Mouse (Mus musculus) ovary, postnatal 14 days (tissue): Measurements from ENCODE around the gene Itpr2.

ENCODE experiments used
- DNase-seq: peaks from one replicate; pipeline ENCODE4 v3.0.0; 2022; ENCODE audit warnings: low spot score

Itpr2 gene

DNA sequence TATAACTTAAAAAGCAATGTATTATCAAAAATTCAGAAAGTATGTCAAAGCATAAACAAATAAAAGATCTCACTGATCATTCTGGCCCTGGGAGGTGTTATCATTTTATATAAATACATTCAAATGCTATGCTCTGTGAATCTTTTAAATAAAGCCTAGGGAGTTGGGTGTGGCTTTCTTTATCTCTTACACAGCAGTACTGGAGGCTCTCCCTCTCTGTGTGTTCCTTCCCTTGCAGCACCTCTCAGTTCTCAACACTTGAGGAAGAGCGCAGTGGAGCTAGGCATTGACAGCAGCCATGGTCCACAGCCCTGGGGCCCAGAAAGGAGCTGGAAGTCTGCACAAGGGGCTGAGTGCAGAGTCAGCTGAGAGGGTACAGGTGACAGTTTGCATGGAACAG lies 192.7 kb downstream of the Itpr2 start:
- no peak for DNase-seq

DNA sequence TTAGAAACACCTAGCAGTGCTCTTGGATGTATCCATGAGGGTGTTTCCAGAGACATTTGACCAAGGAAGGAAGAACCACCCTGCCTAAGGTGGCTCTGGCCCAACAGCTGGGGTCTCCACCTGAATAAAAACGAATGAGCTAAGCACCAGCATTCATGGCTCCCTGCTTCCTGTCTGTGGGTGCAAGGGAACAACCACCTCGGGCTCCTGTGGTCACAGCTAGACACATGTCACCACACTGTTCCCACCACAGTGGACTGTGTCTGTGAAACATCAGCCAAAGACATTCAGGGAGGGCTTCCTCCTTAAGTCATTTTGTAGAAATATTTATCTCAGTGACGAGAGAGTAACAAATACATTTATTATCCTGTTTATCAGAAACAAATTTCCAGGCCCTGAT lies 196.0 kb downstream of the Itpr2 start:
- DNase-seq: no peak

DNA sequence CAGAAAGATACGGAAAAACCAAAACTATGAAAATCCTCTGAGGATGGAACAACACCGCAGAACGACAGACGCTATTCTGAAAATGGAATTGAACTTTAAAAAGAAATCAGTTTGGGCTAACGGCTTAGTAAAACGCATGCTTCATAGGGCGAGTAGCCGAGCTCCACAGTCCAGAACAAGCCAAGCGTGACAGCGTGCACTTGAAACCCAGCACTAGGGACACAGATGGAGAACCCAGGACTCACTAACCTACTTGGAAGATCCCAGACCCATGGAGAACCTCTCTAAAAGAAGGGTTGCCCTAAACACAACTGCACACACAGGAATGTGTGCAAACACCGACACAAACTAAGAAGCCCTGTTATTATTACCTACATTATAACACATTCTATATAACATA lies 197.9 kb downstream of the Itpr2 start:
- no peak for DNase-seq

DNA sequence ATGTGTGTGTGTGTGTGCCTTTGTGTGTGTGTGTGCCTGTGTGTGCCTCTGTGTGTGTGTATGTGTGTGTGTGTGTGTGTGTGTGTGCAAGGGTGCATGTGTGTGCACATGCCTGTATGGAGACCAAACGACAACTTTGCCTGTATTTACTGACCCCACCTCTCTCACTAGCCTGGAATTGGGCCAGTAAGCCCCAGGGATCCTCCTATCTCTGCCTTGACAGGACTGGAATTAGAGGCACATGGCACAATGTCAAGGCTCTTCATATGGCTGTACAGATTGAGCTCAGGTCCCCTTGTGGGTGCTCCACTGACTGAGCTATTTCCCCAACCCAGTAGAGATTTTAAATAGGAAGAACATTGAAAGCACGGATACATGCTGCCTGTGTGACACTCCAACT lies 198.7 kb downstream of the Itpr2 start:
- no peak for DNase-seq

DNA sequence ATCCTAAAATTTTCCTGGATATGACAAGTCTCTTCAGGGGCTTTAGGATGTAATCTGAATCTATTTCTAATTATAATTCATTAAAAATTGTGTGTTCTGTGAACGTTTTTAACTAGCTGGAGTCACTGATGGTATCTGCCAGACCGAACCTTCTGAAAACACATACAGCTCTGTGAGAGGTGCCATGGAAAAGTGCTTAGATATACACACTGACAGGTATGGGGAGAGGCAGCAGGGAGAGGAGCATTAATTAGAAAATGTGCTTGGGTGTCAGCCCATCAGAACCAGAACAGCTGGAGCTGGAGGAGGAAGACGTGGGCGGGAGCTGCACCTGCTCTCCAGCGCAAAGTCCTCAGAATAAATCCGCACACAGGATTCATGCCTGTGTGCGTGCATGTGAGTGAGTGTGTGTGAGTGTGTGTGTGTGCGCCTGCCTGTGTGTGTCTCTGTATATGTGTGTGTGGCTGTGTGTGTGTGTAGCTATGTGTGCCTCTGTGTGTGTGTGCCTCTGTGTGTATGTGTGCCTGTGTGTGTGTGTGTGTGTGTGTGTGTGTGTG lies 199.4 kb downstream of the Itpr2 start:
- DNase-seq: no peak

DNA sequence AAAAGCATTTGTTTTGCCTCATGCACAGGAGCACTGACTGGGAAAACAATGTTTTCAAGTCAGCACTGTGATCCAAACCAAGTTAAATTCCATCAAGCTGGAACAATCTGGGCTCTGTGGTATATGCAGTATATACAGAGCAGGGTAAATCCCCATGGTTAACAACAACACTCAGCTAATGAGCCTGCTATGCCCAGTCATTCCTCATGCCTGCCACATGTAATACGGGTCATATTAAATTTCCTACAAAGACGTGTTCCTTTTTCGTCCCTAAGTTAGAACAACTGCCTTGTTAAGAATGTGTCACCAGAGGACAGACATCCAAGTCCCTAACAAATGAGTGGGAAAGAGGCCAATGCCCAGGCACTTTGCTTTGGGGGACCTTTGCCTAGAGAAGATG lies 199.9 kb downstream of the Itpr2 start:
- no peak for DNase-seq

DNA sequence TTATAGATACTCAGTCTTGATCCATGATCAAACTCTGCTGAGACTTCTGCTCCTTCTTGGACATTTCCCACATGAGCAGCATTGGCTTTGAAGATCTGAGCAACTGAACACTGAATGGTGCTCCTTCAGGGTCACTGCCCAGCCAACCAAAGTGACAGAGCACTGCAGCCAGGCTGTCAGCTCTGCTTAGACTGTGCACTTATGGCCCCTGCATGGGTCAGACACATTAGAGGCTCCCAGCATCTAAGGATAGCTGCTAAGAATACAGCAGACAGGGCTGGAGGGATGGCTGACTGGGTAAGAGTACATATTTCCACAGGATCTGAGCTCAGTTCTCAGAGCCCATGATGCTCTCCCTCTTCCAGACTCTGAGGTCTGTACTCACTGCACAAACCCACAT lies 201.1 kb downstream of the Itpr2 start:
- DNase-seq: no peak

- no peak for DNase-seq
Measured at GRCm38 (mm10) chr6:146298712-146299111, 203.3 kb downstream of the Itpr2 start.

DNA sequence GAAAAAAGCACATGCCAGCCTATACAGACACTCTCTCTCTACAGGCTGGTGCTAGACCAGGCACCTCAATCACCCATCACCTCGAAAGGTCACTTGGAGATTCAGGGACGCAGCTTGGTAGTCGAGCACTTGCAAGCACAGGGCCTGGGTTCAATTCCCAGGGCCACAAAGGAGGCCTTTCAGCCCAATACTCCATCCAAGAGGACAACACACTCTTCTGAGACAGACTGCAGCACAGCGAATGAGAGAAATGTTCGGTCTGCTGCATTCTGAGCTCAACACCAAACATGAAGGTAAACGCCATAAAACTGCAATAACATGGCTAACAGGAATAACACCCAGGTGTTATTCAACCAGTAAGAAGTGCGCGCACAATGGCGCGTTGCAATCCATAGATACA lies 211.0 kb downstream of the Itpr2 start:
- no peak for DNase-seq

DNA sequence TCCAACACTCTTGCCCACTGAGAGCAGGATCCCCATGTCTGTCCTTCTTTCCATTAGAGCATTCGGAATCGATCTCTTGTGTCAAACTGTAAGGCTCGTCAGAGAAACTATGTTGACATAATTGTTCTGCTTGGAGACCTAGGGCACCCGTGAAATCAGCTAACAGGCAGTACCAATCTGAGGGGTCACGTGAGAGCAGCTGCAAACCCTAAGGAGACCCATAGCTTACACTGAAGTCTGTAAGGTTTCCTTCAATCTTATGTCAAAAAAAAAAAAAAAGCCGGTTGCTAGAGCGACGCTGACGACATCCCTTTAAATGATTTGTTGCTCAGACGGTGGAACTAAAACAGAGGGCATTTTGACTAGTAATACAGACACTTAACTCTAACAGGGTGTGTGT lies 212.2 kb downstream of the Itpr2 start:
- DNase-seq: no peak

DNA sequence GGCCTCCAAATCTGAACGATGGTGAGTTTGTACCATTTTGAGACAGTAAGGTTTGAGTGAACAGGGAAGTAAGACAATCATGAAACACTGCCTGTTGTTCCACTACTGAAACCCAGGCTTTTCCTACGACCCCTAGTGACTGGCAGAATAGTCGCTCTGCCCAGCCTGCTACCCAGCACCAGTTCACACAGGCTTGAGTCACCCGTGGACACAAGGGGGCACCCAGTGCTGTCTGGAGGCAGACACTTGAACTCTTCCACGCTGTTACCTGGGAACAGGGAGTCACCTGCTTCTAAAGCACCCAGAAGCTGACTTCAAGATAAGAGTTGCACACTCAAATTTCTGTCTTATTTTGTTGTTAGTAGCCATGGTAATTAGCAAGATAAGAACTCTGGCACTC lies 213.8 kb downstream of the Itpr2 start:
- DNase-seq: no peak

DNA sequence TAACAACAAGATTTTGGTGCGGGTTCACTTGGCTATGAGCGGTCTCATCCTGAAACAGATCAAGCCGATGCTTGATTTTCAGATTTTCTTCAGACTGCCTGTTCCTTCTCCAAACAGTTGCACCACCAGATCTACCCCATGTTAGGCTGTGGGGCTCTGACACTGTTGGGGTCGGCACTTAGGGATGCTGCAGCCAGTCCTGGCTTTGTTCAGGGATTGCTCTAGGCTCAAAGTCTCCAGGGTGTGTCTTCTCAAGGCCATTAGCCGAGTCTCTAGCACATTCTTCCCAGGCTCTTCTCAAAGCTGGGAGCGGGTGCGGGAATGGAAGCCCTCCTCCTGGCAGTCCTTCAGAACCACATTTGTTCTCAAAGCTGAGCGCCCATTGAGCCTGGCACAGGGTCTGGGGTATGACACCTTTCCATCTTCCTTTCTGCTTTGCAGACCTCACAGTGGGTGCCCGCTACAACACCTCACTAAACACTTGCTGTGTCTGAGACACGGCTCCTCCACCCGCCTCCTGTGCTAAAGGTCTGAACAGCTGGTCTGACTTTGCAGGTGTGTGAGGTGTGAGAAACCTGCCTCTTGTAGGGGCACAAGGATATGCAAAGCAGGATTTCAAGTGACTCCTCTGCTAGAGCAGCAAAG lies 217.0 kb downstream of the Itpr2 start:
- DNase-seq: no peak

- DNase-seq: no peak
Measured at GRCm38 (mm10) chr6:146283981-146284380, 218.0 kb downstream of the Itpr2 start.

DNA sequence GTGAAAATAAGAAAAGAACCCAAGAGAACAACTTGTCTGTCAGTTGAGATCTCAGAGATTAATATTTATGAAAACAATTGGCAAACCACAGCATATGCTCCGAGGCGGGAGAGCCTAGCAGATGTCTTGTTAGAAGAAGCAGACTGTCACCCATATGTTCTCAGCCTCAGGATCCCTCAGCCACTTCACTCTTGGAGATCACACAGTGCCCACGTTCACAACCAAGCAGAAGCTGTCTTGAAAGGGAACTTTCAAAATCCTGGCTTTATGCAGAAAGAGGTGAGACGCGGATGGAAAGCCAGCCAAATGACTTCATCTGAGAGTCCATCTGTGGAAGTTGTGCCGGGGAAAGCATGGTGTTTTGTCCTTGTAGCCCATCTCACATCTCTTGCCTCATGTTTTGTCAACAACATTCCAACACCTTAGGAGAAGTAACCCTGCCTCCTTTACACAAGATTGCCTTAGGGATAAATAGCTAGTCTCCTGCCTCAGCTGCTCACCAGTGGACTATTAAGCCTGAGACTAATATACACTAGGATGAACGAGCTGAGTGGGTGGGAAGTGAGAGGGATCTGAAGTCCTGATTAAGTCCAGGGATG lies 219.9 kb downstream of the Itpr2 start:
- DNase-seq: no peak

DNA sequence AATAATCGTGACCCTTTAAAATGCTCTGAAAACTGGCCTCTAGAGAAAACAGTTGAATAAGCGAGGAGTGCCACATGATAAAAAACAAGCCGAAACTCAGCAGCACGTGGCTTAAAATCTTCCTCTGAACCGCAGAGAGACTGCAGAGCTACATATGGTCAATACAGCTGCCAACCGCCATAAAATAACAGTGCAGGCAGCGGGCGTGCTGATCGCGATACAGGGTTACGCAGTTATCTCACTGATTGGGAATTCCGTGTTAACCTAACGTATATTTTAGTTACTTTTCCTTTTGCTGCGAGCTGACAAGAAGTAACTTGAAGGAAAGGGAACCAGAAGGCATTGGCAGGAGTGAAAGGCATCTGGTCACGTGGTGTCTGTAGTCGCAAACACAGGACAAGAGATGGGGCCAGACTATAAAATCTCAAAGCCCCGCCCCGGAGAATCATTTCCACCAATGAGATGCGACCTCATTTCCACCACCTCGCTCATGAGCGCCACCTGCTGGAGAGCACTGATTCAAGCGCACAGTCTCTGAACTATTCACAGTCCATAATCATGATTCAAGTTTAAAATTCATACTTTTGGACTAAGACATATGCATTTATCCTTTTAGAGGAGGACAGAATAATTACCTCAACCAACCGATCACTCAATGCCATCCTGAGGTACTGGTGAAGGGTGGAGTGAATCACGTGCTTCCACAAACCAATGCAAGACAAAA lies 220.7 kb downstream of the Itpr2 start:
- no peak for DNase-seq

GRCm38 (mm10) chr6:146273256-146273655 lies 228.8 kb downstream of the Itpr2 start:
- DNase-seq: no peak

DNA sequence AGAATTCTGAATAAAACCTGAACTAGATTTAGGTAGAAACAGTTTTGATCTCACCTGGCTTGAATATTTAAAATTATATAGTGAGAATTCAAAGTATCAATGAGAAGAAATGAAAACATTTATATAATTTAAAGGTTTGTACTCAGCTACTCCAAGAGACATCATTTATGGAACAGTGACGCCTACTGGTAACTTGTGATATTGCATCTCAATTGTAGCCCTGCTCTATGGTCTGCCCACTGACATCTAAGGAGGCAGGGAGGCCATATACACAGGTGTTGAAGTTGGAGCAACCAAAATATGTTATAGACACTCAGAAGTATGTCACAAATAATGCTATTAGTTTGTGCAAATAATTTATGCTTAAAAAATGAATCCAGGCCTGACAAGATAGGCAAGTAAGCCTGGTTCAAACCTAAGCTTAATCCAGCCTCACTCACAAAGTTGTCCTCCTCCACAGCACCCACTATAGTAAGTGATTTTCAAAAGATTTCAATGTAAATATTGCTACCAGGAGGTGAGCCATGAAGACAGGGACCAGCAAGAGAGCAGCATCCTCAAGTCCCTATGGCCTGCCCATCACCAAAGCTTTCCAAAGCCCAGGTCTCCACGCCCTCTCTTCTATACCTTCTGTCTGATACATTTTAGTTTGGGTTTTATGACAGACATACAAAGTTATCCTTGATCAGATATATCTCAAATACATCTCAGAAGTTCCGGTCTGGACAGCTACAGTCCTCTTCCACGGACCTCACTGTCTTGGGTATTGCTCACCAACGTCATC lies 229.6 kb downstream of the Itpr2 start:
- peak; percentile 64 for DNase-seq

DNA sequence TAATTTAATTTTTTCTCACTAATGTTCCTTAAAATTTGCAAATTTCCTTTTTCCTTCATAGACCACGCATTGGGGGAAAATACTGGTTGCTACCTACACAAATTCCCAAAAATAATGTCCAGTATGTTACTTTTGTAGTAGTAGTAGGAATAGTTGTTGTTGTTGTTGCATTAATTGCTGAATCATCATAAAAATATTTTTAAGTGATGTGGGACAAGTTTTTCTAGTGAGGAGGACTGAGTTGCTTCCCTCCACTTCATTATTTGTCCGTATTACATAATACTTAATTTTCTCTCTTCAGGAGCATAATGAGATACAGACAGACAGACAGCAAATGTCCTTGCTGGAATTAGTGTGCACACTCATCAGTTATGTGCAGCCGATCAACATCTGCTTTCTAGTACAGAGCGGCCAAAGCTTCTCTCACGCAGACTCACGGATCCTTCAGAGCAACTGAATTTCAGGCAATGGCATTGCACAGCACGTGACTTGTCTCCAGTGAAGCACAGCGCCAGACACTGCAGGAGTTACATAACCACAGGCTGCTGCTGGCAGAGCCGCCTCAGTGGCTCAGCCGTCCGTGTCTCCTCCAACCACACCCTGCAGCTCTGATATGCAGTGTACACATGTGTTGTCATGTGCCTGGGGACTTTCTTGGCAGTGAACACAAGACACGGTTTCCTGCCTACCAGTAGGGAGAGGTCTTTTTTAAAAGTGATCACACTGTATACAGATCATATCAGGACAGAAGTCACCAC lies 231.1 kb downstream of the Itpr2 start:
- DNase-seq: peak; percentile 39

- no peak for DNase-seq
Measured at GRCm38 (mm10) chr6:146270162-146270561, 231.9 kb downstream of the Itpr2 start.

GRCm38 (mm10) chr6:146269291-146269690 lies 232.7 kb downstream of the Itpr2 start:
- no peak for DNase-seq

- no peak for DNase-seq
Measured at GRCm38 (mm10) chr6:146260674-146261376, 241.2 kb downstream of the Itpr2 start.
